Mouse (Mus musculus) forelimb bud, embryonic 11.5 days (tissue): ENCODE data around the gene Micall2.

Experiments used
- DNase-seq: peaks from one replicate; pipeline ENCODE4 v3.0.0-alpha.2; 2012; ENCODE audit warnings: low read depth, low spot score

Micall2 gene

GRCm38 (mm10) chr5:139682631-139682977, 53.5 kb downstream of the Micall2 start:
- no peak for DNase-seq

- no peak for DNase-seq
These were observed 54.1 kb downstream of the Micall2 start for GRCm38 (mm10) chr5:139681832-139682630.

GRCm38 (mm10) chr5:139675707-139675967, 60.5 kb downstream of the Micall2 start:
- DNase-seq = no peak

GRCm38 (mm10) chr5:139674940-139675706, 61.0 kb downstream of the Micall2 start:
- DNase-seq = no peak

- DNase-seq = no peak
These were observed 66.8 kb downstream of the Micall2 start for GRCm38 (mm10) chr5:139669380-139669779.

GRCm38 (mm10) chr5:139668494-139668893, 67.6 kb downstream of the Micall2 start:
- DNase-seq = peak; percentile 61

- DNase-seq = no peak
These were observed 69.6 kb downstream of the Micall2 start for GRCm38 (mm10) chr5:139666496-139666895.

GRCm38 (mm10) chr5:139665375-139665774, 70.8 kb downstream of the Micall2 start:
- no peak for DNase-seq

GRCm38 (mm10) chr5:139661713-139662112, 74.4 kb downstream of the Micall2 start:
- no peak for DNase-seq

- no peak for DNase-seq
These were observed 76.8 kb downstream of the Micall2 start for GRCm38 (mm10) chr5:139659307-139659706.

GRCm38 (mm10) chr5:139658865-139659264, 77.3 kb downstream of the Micall2 start:
- DNase-seq = no peak

- DNase-seq = no peak
These were observed 78.1 kb downstream of the Micall2 start for GRCm38 (mm10) chr5:139657959-139658602.
